Mouse (Mus musculus) central nervous system, embryonic 11.5 days (tissue): Measurements from ENCODE around the gene Entpd1. TPM values are rescaled to one million over a fixed set of nuclear protein-coding genes. Genes with fewer than 3 reads are reported as not detected.

Experiments used
- polyA plus RNA-seq: library from polyadenylated mRNA; depleted of rRNA; stranded (reverse); fragments of >200 nt; gene quantifications from 2 replicates; pipeline ENCODE4 v1.2.3, GENCODE M21; 2012; rRNA removed

The Entpd1 gene
- 5.6 and 9.2 TPM in 2 replicates for polyA plus RNA-seq

GRCm38 (mm10) chr19:40611830-40612506 is at the start of gene Entpd1, which contains the start of gene Tctn3:
TSS of gene Entpd1 (plus strand) at chr19:40612366.
TSS of gene Tctn3 (minus strand) at chr19:40612233.

DNA sequence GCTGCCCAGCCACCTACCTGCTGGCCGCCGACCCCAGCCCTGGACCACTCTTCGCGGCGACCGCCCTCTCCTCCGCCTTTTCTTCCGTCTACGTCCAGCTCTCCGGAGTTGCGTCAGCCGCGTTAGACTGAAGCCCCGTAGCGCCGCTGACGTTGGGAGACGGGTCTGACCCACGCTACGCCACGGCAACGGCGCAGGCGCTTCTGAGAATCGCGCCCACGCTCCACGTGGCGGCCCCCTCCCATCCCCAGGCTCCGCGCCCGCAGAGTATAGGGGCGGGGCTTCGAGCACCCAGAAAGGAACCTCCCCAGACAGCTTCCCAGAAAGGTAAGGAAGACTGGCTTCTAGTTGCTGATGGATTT is 23.9 kb upstream of the Entpd1 start, which contains the start of gene Aldh18a1:
Aldh18a1 (minus strand) TSS at position 171 of the 362 bp plus-strand sequence.

DNA sequence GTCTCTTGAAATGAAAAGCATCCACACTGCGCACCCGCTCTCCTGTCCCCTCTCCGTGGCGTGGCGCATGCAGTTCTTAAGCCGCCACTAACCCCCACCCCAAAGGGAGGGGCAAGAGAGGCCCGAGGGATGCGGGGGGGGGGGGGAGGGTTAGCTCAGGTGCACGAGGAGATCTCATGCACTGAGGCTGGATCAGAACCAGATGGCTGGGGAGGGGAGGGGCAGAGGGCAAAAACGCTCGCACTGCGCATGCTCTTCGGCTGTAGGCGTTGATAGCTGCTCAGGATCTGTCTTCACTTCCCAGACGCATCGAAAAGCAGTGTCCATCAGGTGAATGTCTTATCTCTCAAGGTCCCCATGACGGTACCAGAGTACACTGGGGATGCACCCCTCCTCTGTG is 136.4 kb downstream of the Entpd1 start, which contains the start of gene Cc2d2b:
Cc2d2b (plus strand) TSS at position 195 of the 400 bp plus-strand sequence.

Other genes starting within 250 kb of the Entpd1 start
- 39.5 and 44.5 TPM in 2 replicates for gene Sorbs1, start 98.6 kb upstream of the Entpd1 start, polyA plus RNA-seq
- 65.5 and 70.0 TPM in 2 replicates for gene Aldh18a1, start 23.9 kb upstream of the Entpd1 start, polyA plus RNA-seq
- 11.1 and 12.0 TPM in 2 replicates for gene Tctn3, start 133 bp upstream of the Entpd1 start, polyA plus RNA-seq
- gene Cc2d2b, start 136.4 kb downstream of the Entpd1 start, polyA plus RNA-seq, result 0.12 and 0.18 TPM in 2 replicates
- 25.1 and 33.7 TPM in 2 replicates for gene Ccnj, start 218.9 kb downstream of the Entpd1 start, polyA plus RNA-seq